ENCODE assay signal across 16 mouse cellular contexts in genomic region chr1:68780653-68781052, GRCm38 (mm10).
A peak's percentile ranks its signal among the peaks of the same experiment; 100 is the strongest.
DNase-seq lines count a peak whose midpoint lies in the region; ATAC-seq and TF ChIP-seq lines count a peak whose summit lies in the region.
"Had no signal": no experiment of that assay in that cellular context is flagged by ENCODE, and none has a peak within 500 bp of the region (broad histone marks: within the 10 kb centered on the region; RNA-seq: fewer than 3 reads in every experiment).

No protein-coding gene starts in this region.

- ATAC-seq in heart, embryonic 13.5 days (ENCODE audit: extremely low read depth, insufficient number of reproducible peaks, low FRiP score, low TSS enrichment), result no peak
- no peak for ATAC-seq in kidney, postnatal 0 days (replicated peaks; ENCODE audit: low FRiP score, low read depth)
- ATAC-seq in kidney, embryonic 14.5 days (ENCODE audit: low FRiP score, low TSS enrichment), result no peak
- ATAC-seq: forebrain, embryonic 13.5 days; intestine, postnatal 0 days had no signal

- no peak for TF ChIP-seq CTCF in kidney, postnatal 0 days (IDR thresholded peaks at IDR 0.05; ENCODE audit: low read depth)

- peak overlapping the region; percentile 24; the same call in 1 of the 2 replicates for H3K9ac ChIP-seq in heart, embryonic 13.5 days
- no peak overlapping the region for H3K9ac ChIP-seq in kidney, postnatal 0 days (ENCODE audit: low read depth, low read length)
- H3K9ac ChIP-seq in kidney, embryonic 14.5 days (ENCODE audit: low read depth, low read length), result no peak overlapping the region
- H3K9ac ChIP-seq: forebrain, embryonic 13.5 days; hindbrain, embryonic 15.5 days had no signal

- peak overlapping the region; percentile 64 for H3K4me2 ChIP-seq in heart, embryonic 13.5 days
- H3K4me2 ChIP-seq in kidney, postnatal 0 days (ENCODE audit: low read length), result peak overlapping the region; percentile 42
- H3K4me2 ChIP-seq in kidney, embryonic 14.5 days (replicated peaks; ENCODE audit: low read depth, low read length), result no peak overlapping the region
- H3K4me2 ChIP-seq: forebrain, embryonic 13.5 days; hindbrain, embryonic 15.5 days had no signal

- peak overlapping the region; percentile 28 for H3K4me3 ChIP-seq in heart, embryonic 13.5 days
- H3K4me3 ChIP-seq in kidney, postnatal 0 days (replicated peaks; ENCODE audit: low read depth, low read length), result no peak overlapping the region
- no peak overlapping the region for H3K4me3 ChIP-seq in kidney, embryonic 14.5 days (ENCODE audit: low read length)
- H3K4me3 ChIP-seq: forebrain, embryonic 13.5 days; hindbrain, embryonic 15.5 days; left cerebral cortex, adult 2 months; midbrain, embryonic 10.5 days had no signal

- no peaks in the 10 kb centered on the region for H3K27me3 ChIP-seq in heart, embryonic 13.5 days (replicated peaks)
- no peaks in the 10 kb centered on the region for H3K27me3 ChIP-seq in kidney, postnatal 0 days (ENCODE audit: insufficient read depth, low read length)
- H3K27me3 ChIP-seq in kidney, embryonic 14.5 days (ENCODE audit: control insufficient read depth, insufficient read depth, low read length), result no peaks in the 10 kb centered on the region
- H3K27me3 ChIP-seq: forebrain, embryonic 13.5 days; hindbrain, embryonic 15.5 days had no signal

- H3K9me3 ChIP-seq in heart, embryonic 13.5 days, result no peaks in the 10 kb centered on the region
- no peaks in the 10 kb centered on the region for H3K9me3 ChIP-seq in kidney, postnatal 0 days (replicated peaks; ENCODE audit: low read length)
- no peaks in the 10 kb centered on the region for H3K9me3 ChIP-seq in kidney, embryonic 14.5 days (ENCODE audit: control insufficient read depth, low read length)
- H3K9me3 ChIP-seq: forebrain, embryonic 13.5 days; hindbrain, embryonic 15.5 days; midbrain, embryonic 10.5 days had no signal

- whole genome bisulfite sequencing in heart, embryonic 13.5 days, result 11% methylated on average over 2 of the region's 2 CpGs
- 17% methylated on average over 2 of the region's 2 CpGs for WGBS in kidney, postnatal 0 days
- 18% methylated on average over 2 of the region's 2 CpGs for WGBS in kidney, embryonic 14.5 days

- H3K36me3 ChIP-seq in heart, embryonic 13.5 days, result no peaks in the 10 kb centered on the region
- H3K36me3 ChIP-seq in kidney, postnatal 0 days (ENCODE audit: insufficient read depth, low read length), result no peaks in the 10 kb centered on the region
- no peaks in the 10 kb centered on the region for H3K36me3 ChIP-seq in kidney, embryonic 14.5 days (ENCODE audit: control insufficient read depth, insufficient read depth, low read length)
- H3K36me3 ChIP-seq: hindbrain, embryonic 15.5 days; midbrain, embryonic 10.5 days had no signal

- peak overlapping the region; percentile 88 for H3K27ac ChIP-seq in heart, embryonic 13.5 days (replicated peaks)
- no peak overlapping the region for H3K27ac ChIP-seq in kidney, postnatal 0 days
- H3K27ac ChIP-seq in kidney, embryonic 14.5 days (ENCODE audit: low read depth, low read length), result no peak overlapping the region
- H3K27ac ChIP-seq: forebrain, embryonic 13.5 days; hindbrain, embryonic 15.5 days; left cerebral cortex, adult 2 months; midbrain, embryonic 10.5 days had no signal

- peaks cover 21% of the 10 kb centered on the region for H3K4me1 ChIP-seq in heart, embryonic 13.5 days
- 0 out of 2 replicates have a peak, but pooled peaks cover 8% of the 10 kb centered on the region for H3K4me1 ChIP-seq in kidney, postnatal 0 days (replicated peaks; ENCODE audit: insufficient read depth, low read length)
- H3K4me1 ChIP-seq in kidney, embryonic 14.5 days (ENCODE audit: control insufficient read depth, insufficient read depth, low read length), result no peaks in the 10 kb centered on the region
- H3K4me1 ChIP-seq: hindbrain, embryonic 15.5 days had no signal

- no peak for DNase-seq in heart, adult 18-20 months
- DNase-seq in kidney, postnatal 0 days (ENCODE audit: low spot score), result peak; percentile 28
- DNase-seq in 3T3-L1 (ENCODE audit: low read depth, low spot score), result peak; percentile 8
- peak; percentile 28 for DNase-seq in R1 (ENCODE audit: low read depth, low spot score)
- DNase-seq in cerebellum, postnatal 10 days, result no peak
- DNase-seq in spleen, adult 18-20 months, result no peak
- DNase-seq: cerebellum, postnatal 36 days; gastrocnemius, postnatal 36 days; thymus, adult 2 months had no signal

Comparison
In these comparisons a context has a peak if more than half of its experiments do, and no peak if none do; other contexts are left out.
1. DNase-seq: peak in kidney, postnatal 0 days (single experiment), 3T3-L1 (single experiment) and R1 (single experiment); none in heart, adult 18-20 months (0 of 2), cerebellum, postnatal 10 days (0 of 2) and spleen, adult 18-20 months (0 of 2).